Mouse (Mus musculus) small intestine, adult 2 months (tissue): ENCODE measurements around the gene Dppa5a. TPM values are rescaled to one million over a fixed set of nuclear protein-coding genes. Genes with fewer than 3 reads are reported as not detected.
"Not testable (repeated sequence)": the region's sequence is repeated elsewhere in the genome, so short reads cannot be mapped to it uniquely, and the experiment has no call there.

Experiments
- H3K27ac ChIP-seq: fragments of 200-500 bp; 2 replicates; pipeline ENCODE4 v1.5.1; 2012; ENCODE audit warnings: low read depth, low read length, control low read depth, inconsistent platforms; ENCODE audit not compliant: insufficient read depth
- H3K27me3 ChIP-seq: fragments of 200-500 bp; 2 replicates; pipeline ENCODE4 v1.6.1; 2012; ENCODE audit warnings: mild to moderate bottlenecking, moderate library complexity, low read length, inconsistent platforms; ENCODE audit not compliant: control insufficient read depth, insufficient read depth
- H3K36me3 ChIP-seq: fragments of 200-500 bp; 2 replicates; pipeline ENCODE4 v1.6.1; 2012; ENCODE audit warnings: mild to moderate bottlenecking, low read length, control low read depth, inconsistent platforms; ENCODE audit not compliant: control insufficient read depth, insufficient read depth
- H3K4me1 ChIP-seq: fragments of 200-500 bp; 2 replicates; pipeline ENCODE4 v1.6.1; 2012; ENCODE audit warnings: low read length, inconsistent platforms, mixed read lengths; ENCODE audit not compliant: control insufficient read depth, insufficient read depth, insufficient read length
- H3K4me3 ChIP-seq: fragments of 200-500 bp; 2 replicates; pipeline ENCODE4 v1.5.1; 2012; ENCODE audit warnings: low read depth, mild to moderate bottlenecking, control low read depth, inconsistent platforms, low read length, moderate library complexity
- CTCF ChIP-seq: fragments of 200-500 bp; IDR thresholded peaks from 2 replicates; pipeline ENCODE4 v1.5.1; 2012; ENCODE audit warnings: low read depth, mild to moderate bottlenecking, control low read depth, inconsistent platforms, low read length, moderate library complexity, mixed read lengths; ENCODE audit not compliant: insufficient replicate concordance, insufficient read length; ENCODE audit errors: extremely low read depth
- POLR2A ChIP-seq: fragments of 200-500 bp; IDR thresholded peaks from 2 replicates; pipeline ENCODE4 v1.6.1; 2012; ENCODE audit warnings: low read depth, mild to moderate bottlenecking, control low read depth, inconsistent platforms, low read length, moderate library complexity
- WGBS: fragments of 180-500 bp; shearing (Covaris S2); methylation state at CpG from one replicate; pipeline ENCODE4 v1.1.7; 2018; 5-methylcytosine and 5-hydroxymethylcytosine counted together
- polyA plus RNA-seq: library from polyadenylated mRNA; depleted of rRNA; stranded (reverse); fragments of >200 nt; gene quantifications from 2 replicates; pipeline ENCODE4 v1.2.3, GENCODE M21; 2012; rRNA removed

The Dppa5a gene
- polyA plus RNA-seq: not detected in 2 replicates

GRCm38 (mm10) chr9:78367959-78368358 is at the start of gene Dppa5a:
Dppa5a (minus strand) TSS chr9:78368177.
- not testable (repeated sequence) for H3K27me3 ChIP-seq, H3K4me1 ChIP-seq, H3K36me3 ChIP-seq, H3K27ac ChIP-seq, H3K4me3 ChIP-seq
- WGBS: 91% methylated on average over 16 of the region's 16 CpGs

GRCm38 (mm10) chr9:78401596-78401995 is 33.6 kb upstream of the Dppa5a start:
- Histone ChIP-seq H3K27ac (no peak overlapping the region), H3K4me1 (peaks cover 3% of the 10 kb centered on the region; the same call in 1 of the 2 replicates), H3K36me3 (no peaks in the 10 kb centered on the region), H3K27me3 (peaks cover 5% of the 10 kb centered on the region; the same call in 1 of the 2 replicates), H3K4me3 (no peak overlapping the region)
- TF ChIP-seq POLR2A: no peak
- TF ChIP-seq CTCF: no peak
- WGBS: 63% methylated on average over 7 of the region's 7 CpGs

GRCm38 (mm10) chr9:78400570-78400969 is 32.6 kb upstream of the Dppa5a start:
- Histone ChIP-seq H3K36me3 (no peaks in the 10 kb centered on the region), H3K27me3 (peaks cover 15% of the 10 kb centered on the region), H3K4me3 (no peak overlapping the region), H3K27ac (no peak overlapping the region), H3K4me1 (peaks cover 10% of the 10 kb centered on the region)
- 27% methylated on average over 5 of the region's 5 CpGs for WGBS
- TF ChIP-seq POLR2A (no peak), CTCF (no peak)

GRCm38 (mm10) chr9:78396517-78396916 is 28.5 kb upstream of the Dppa5a start:
- no peak overlapping the region for H3K27ac ChIP-seq
- H3K4me3 ChIP-seq: no peak overlapping the region
- H3K27me3 ChIP-seq: peaks cover 32% of the 10 kb centered on the region
- TF ChIP-seq CTCF (no peak), POLR2A (no peak)
- 55% methylated on average over 9 of the region's 9 CpGs for WGBS
- H3K4me1 ChIP-seq: peaks cover 10% of the 10 kb centered on the region
- no peaks in the 10 kb centered on the region for H3K36me3 ChIP-seq

GRCm38 (mm10) chr9:78395630-78396351 is 27.8 kb upstream of the Dppa5a start, which contains the start of gene Ddx43:
Ddx43 (plus strand) TSS chr9:78395777.
- WGBS: 2% methylated on average over 90 of the region's 93 CpGs

GRCm38 (mm10) chr9:78395244-78395629 is 27.3 kb upstream of the Dppa5a start:
- 31% methylated on average over 11 of the region's 11 CpGs for WGBS
- peak overlapping the region; percentile 59 for H3K4me3 ChIP-seq
- TF ChIP-seq CTCF (no peak), POLR2A (no peak)

More at GRCm38 (mm10) chr9:78395630-78396351, 27.8 kb upstream of the Dppa5a start, which contains the start of gene Ddx43:
- no peak for TF ChIP-seq CTCF
- no peak for TF ChIP-seq POLR2A
- peak within 1 kb of the TSS; percentile 59 for H3K4me3 ChIP-seq
- H3K27ac ChIP-seq: no peak within 1 kb of the TSS
- H3K27me3 ChIP-seq: peaks cover 32% of the 10 kb centered on the region
- peaks cover 8% of the 10 kb centered on the region for H3K4me1 ChIP-seq
- H3K36me3 ChIP-seq: no peaks in the 10 kb centered on the region

GRCm38 (mm10) chr9:78394602-78395001 is 26.6 kb upstream of the Dppa5a start:
- 68% methylated on average over 7 of the region's 7 CpGs for WGBS
- Histone ChIP-seq H3K4me1 (peaks cover 10% of the 10 kb centered on the region), H3K27ac (no peak overlapping the region), H3K36me3 (no peaks in the 10 kb centered on the region), H3K4me3 (no peak overlapping the region), H3K27me3 (peaks cover 32% of the 10 kb centered on the region)
- TF ChIP-seq CTCF (no peak), POLR2A (no peak)

More at GRCm38 (mm10) chr9:78395244-78395629, 27.3 kb upstream of the Dppa5a start:
- no peaks in the 10 kb centered on the region for H3K36me3 ChIP-seq
- H3K4me1 ChIP-seq: peaks cover 8% of the 10 kb centered on the region
- H3K27ac ChIP-seq: no peak overlapping the region
- peaks cover 32% of the 10 kb centered on the region for H3K27me3 ChIP-seq
